Mouse (Mus musculus): Measurements from ENCODE around the gene BC035044.
"Not testable (repeated sequence)": the region's sequence is repeated elsewhere in the genome, so short reads cannot be mapped to it uniquely, and the experiment has no call there.

BC035044 gene

GRCm38 (mm10) chr6:128890948-128891355 is at the start of gene BC035044:
TSS of gene BC035044 (minus strand) at chr6:128891126.
- in situ Hi-C loops (cut with MboI, MseI): loop anchor here in 1 of 2 experiments (5.0 kb wide), 1 partner anchor 86 kb away; no protein-coding TSS in a partner anchor

- in situ Hi-C loops (cut with MboI, MseI): not testable (repeated sequence)
Measured at GRCm38 (mm10) chr6:128935889-128936665, 45.2 kb upstream of the BC035044 start.

GRCm38 (mm10) chr6:128934081-128934480 is 43.2 kb upstream of the BC035044 start, which contains the start of gene Clec2g:
TSS of gene Clec2g (plus strand) at chr6:128934381.
- in situ Hi-C loops (cut with MboI, MseI): not testable (repeated sequence)

- in situ Hi-C loops (cut with MboI, MseI): no loop called here
Measured at GRCm38 (mm10) chr6:128933050-128933449, 42.1 kb upstream of the BC035044 start.

- in situ Hi-C loops (cut with MboI, MseI): no loop called here
Measured at GRCm38 (mm10) chr6:128917322-128917721, 26.4 kb upstream of the BC035044 start.

GRCm38 (mm10) chr6:128913598-128914254 is 22.8 kb upstream of the BC035044 start:
- in situ Hi-C loops (cut with MboI, MseI): no loop called here

- in situ Hi-C loops (cut with MboI, MseI): loop anchor here in 1 of 2 experiments (5.0 kb wide), 1 partner anchor 61 kb away; no protein-coding TSS in a partner anchor
Measured at GRCm38 (mm10) chr6:128900796-128901552, 10.0 kb upstream of the BC035044 start.

- in situ Hi-C loops (cut with MboI, MseI): loop anchor here in 1 of 2 experiments (5.0 kb wide), 1 partner anchor 62 kb away; no protein-coding TSS in a partner anchor
Measured at GRCm38 (mm10) chr6:128900044-128900443, 9.1 kb upstream of the BC035044 start.

GRCm38 (mm10) chr6:128895404-128896001 is 4.6 kb upstream of the BC035044 start:
- in situ Hi-C loops (cut with MboI, MseI): no loop called here

GRCm38 (mm10) chr6:128888834-128889233 is 2.1 kb downstream of the BC035044 start:
- in situ Hi-C loops (cut with MboI, MseI): loop anchor here in 1 of 2 experiments (5.0 kb wide), 1 partner anchor 88 kb away; no protein-coding TSS in a partner anchor

GRCm38 (mm10) chr6:128887091-128887790 is 3.7 kb downstream of the BC035044 start, which contains the start of gene Clec2i:
TSS of gene Clec2i (plus strand) at chr6:128887588.
- in situ Hi-C loops (cut with MboI, MseI): loop anchor here in 1 of 2 experiments (5.0 kb wide), 1 partner anchor 90 kb away; no protein-coding TSS in a partner anchor

GRCm38 (mm10) chr6:128871910-128872610 is 18.9 kb downstream of the BC035044 start:
- in situ Hi-C loops (cut with MboI, MseI): loop anchor here in 1 of 2 experiments (10.0 kb wide), 1 partner anchor 623 kb away; no protein-coding TSS in a partner anchor

GRCm38 (mm10) chr6:128868861-128869260 is 22.1 kb downstream of the BC035044 start:
- in situ Hi-C loops (cut with MboI, MseI): no loop called here

- in situ Hi-C loops (cut with MboI, MseI): loop anchor here (5.0 to 10.0 kb wide), 2 partner anchors 317 to 499 kb away; no protein-coding TSS in a partner anchor
Measured at GRCm38 (mm10) chr6:128857976-128858375, 33.0 kb downstream of the BC035044 start.

GRCm38 (mm10) chr6:128856250-128856649 is 34.7 kb downstream of the BC035044 start:
- in situ Hi-C loops (cut with MboI, MseI): loop anchor here (5.0 to 10.0 kb wide), 2 partner anchors 319 to 501 kb away; no protein-coding TSS in a partner anchor

- in situ Hi-C loops (cut with MboI, MseI): loop anchor here (5.0 to 10.0 kb wide), 2 partner anchors 319 to 502 kb away; no protein-coding TSS in a partner anchor
Measured at GRCm38 (mm10) chr6:128855477-128855876, 35.4 kb downstream of the BC035044 start.

GRCm38 (mm10) chr6:128854895-128855294 is 36.0 kb downstream of the BC035044 start:
- in situ Hi-C loops (cut with MboI, MseI): loop anchor here (5.0 to 10.0 kb wide), 6 partner anchors 212 to 517 kb away; no protein-coding TSS in a partner anchor

- in situ Hi-C loops (cut with MboI, MseI): loop anchor here (5.0 to 10.0 kb wide), 5 partner anchors 213 to 518 kb away; no protein-coding TSS in a partner anchor
Measured at GRCm38 (mm10) chr6:128854024-128854820, 36.7 kb downstream of the BC035044 start.
